Mouse (Mus musculus) right cerebral cortex, postnatal 36 days (tissue): ENCODE measurements around the gene Usp37.
"Not testable (repeated sequence)": the region's sequence is repeated elsewhere in the genome, so short reads cannot be mapped to it uniquely, and the experiment has no call there.

ENCODE experiments used
- DNase-seq, 2 experiments: peaks; one replicate each; pipeline ENCODE4 v3.0.0; 2022; ENCODE audit warnings: low spot score in 2 of 2, mixed read lengths in 1 of 2

Usp37 gene

DNA sequence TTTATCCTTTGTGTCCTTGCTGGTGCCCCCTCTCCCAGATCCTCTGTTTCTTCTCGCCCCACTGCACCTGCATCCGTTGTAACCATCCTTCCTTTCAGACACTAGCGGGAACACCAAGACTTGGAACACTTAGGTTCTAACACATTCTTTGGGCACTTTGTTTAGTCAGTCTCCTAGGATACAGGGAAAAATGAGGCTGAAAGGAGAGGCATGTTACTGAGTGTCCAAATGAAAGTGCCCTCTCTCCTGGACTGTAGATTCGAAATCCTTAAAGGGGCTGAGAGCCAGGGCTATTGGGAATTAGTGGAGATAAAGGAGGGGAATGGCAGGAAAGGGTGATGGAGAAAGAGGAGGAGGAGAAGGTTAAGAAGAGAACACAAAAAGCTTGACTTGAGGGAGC lies at the start of gene Usp37:
Gene Usp37, minus strand, starts transcription at position 101 of the 400 bp plus-strand sequence.
- DNase-seq, result no peak

GRCm38 (mm10) chr1:74587773-74588445 lies 43.8 kb upstream of the Usp37 start, which contains the start of the genes Zfp142 and Bcs1l:
TSS of gene Zfp142 (minus strand) at chr1:74588246.
TSS of gene Bcs1l (plus strand) at chr1:74588289.
- DNase-seq, result peak; percentile 98

GRCm38 (mm10) chr1:74587233-74587772 lies 43.2 kb upstream of the Usp37 start:
- DNase-seq, result peak; percentile 83 to 87

- DNase-seq, result no peak
Measured at GRCm38 (mm10) chr1:74584616-74585398, 40.7 kb upstream of the Usp37 start.

DNA sequence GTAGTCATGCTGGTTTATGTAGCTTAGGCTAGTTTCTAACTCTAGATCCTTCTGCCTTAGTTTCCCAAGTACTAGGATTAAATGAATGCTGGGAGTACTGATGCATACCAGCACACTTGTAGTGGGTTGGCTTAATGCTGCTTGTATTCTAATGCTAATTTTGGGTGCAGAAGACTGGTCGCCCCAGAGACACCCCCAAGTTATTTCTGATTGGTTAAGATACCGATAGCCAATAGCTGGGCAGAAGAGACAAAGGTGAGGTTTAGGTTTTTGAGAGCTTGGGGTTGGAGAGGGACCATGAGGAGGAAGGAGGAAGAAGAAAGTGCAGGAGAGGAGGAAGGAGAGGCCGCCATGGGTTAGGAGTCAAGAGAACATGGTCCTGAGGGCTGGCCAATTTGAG lies 38.5 kb upstream of the Usp37 start:
- no peak for DNase-seq

GRCm38 (mm10) chr1:74569739-74570719 lies 25.9 kb upstream of the Usp37 start:
- no peak for DNase-seq

- DNase-seq, result no peak
Measured at GRCm38 (mm10) chr1:74565834-74566233, 21.8 kb upstream of the Usp37 start.

DNA sequence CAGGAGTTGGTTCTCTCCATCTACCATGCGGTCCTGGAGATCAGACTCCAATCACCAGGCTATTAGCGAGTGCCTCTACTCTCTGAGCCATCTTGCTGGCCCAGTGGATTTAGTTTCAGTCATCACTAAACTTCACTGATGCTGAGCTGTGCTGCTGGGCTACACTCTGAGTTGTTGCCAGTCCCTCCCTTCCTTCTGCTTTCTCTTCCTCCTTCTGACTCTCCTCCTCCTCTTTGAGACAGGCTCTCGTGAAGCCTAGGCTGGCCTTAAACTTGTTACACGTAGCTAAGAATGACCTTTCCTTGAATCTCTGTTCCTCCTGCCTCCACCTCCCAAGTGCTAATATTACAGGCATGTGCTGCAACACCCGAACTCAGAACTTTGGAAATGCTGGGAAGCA lies 15.0 kb upstream of the Usp37 start:
- no peak for DNase-seq

DNA sequence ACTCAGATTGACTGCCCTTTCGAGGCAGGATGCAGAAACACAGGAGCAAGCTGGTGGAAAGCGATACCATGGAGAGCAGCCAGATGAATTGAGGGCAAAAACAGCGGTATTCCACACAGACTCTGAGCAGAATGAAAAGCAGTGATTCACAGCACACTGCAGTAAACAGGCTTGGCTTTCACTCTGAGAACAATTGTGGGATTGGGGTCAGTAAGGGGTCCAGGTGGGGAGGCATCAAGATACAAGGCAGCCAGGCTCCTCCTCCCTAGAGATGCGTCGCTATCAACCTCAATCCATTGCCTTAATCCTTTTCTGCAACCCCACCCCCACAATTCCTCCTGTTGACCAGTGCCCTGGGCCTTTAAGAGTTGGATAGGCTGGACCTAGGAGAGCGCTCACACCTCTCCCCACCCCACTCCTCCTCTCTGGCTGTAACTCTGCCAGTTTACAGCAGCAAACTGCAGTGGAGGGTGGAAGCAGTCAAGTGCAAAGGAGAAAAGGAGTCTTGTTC lies 1.6 kb downstream of the Usp37 start, which contains the start of gene Plcd4:
Gene Plcd4, plus strand, starts transcription at position 438 of the 511 bp plus-strand sequence.
- DNase-seq, result peak; percentile 5 to 25

- DNase-seq, result no peak
Measured at GRCm38 (mm10) chr1:74538650-74539049, 5.4 kb downstream of the Usp37 start.

GRCm38 (mm10) chr1:74528589-74528988 lies 15.5 kb downstream of the Usp37 start:
- DNase-seq, result no peak

DNA sequence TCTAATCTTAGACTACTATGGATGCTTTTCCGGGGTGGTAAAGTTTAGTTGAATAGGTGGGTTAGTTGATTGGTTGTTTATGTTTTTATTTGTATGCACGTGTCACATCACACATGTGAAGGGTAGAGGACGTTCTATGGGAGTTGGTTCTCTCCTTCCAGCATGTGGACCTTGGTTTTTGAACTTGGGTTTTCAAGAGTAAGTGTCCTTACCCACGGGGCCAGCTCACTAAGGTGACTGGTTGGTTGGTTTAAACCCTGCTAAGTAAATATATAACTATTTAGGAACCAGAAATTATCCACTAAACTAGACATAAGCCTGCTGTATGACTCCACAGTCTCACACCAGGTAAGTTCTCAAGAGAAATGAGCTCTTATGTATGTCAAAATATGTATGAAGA lies 19.3 kb downstream of the Usp37 start:
- DNase-seq, result no peak

- no peak for DNase-seq
Measured at GRCm38 (mm10) chr1:74519875-74520274, 24.2 kb downstream of the Usp37 start.

DNA sequence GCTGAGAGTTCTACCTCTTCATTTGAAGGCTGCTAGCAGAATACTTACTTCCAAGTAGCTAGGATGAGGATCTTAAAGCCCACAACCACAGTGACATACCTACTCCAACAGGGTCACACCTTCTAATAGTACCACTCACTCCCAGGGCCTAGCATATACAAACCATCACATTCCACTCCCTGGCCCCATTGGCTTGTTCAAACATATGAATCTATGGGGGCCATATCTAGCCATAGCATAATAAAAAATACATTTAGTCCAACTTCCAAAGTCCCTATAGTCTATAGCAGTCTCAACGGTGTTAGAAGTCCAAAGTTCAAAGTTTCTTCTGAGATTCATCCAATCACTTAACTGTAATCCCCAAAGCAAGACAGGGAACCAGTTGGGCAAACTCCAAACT lies 31.1 kb downstream of the Usp37 start:
- DNase-seq, result not testable (repeated sequence)

GRCm38 (mm10) chr1:74511306-74511705 lies 32.8 kb downstream of the Usp37 start:
- DNase-seq, result no peak

DNA sequence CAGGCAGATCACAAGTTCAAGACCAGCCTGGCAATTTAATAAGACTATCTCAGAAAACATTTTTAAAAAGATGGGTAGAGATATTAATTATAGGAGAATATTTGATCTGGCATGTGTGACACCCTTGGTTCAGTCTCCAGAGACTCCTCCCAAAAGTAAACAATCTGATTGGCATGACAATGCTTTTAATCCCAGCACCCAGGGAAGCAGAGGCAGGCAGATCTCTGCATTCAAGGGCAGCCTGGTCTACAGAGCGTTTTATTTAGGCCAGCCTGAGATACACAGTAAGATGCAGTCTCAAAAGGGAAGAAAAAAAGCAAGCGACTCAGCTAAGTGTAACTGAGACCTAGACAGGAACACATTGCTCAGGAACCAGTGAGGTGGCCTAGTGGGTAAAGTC lies 36.3 kb downstream of the Usp37 start:
- DNase-seq, result no peak

GRCm38 (mm10) chr1:74506471-74506881 lies 37.6 kb downstream of the Usp37 start:
- DNase-seq, result peak in 1 of 2 experiments; percentile 20

DNA sequence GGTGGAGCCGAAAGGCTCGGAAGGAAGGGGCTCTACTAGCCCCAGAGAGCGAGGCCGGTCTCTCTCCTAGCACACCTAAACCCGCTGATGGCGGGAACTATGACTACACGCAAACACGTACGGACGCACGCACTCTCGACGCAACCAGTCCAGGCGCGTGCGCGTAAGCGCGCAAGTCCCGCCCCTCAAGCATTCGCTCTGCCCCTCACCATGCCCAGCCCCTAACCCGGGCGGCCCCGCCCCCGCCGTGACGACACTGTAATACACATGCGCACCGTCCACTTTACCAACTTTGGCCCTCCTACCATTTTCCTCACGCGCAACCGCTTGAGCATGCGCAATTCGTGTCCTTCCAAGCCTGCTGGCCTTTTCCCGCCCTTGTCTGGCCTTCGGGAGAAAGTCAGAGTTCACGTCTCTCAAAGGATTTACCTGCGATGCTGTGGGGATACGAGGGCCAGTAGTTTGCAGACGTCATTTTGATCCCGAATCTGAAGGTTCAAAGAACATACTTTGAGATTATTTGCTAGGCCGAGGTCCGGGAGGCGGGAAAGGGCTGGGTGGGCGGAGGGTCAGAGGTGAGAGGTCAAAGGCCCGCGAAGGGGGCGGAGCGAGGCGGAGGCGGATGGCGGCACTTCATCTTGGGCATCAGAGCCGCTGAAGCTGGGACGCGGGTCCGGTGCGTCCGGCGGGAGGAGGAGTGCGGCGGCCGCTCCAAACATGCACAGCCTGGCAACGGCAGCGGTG lies 38.2 kb downstream of the Usp37 start, which contains the start of gene Cnot9:
Gene Cnot9, plus strand, starts transcription at position 338 of the 744 bp plus-strand sequence.
- DNase-seq, result peak; percentile 100

DNA sequence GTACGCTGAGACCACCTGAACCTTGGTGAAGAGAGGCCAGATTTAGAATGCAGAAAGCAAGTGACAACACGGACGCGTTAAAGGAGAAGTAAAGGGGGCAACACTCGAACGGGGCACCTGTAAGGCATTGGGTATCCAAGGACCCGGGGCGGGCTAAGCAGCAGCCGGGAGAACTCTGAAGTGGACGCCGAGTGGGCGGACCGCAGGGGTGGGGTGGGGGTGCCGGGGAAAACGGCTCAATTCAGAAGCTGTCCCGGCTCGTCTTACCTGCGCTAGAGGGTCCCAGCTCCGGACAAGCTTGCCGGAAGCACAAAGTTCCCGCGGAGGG lies 38.7 kb downstream of the Usp37 start:
- DNase-seq, result no peak

DNA sequence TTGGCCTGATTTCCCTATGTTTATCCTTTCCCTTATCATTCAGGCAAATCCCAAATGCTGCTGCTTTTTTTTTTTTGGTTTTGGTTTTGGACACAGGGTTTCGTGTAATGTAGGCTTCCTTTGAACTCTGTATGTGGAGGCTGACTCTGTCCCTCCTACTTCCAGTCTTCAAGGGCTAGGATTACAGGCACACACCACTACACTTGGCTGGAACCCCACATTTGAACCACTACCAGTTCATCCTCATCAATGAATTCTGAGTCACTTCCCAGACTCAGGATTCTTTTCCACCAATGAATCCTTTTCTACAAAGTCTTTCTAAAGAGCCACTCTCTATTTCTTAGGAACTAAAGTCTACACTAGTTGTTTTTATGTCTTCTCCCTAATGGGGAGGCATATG lies 43.0 kb downstream of the Usp37 start:
- no peak for DNase-seq

DNA sequence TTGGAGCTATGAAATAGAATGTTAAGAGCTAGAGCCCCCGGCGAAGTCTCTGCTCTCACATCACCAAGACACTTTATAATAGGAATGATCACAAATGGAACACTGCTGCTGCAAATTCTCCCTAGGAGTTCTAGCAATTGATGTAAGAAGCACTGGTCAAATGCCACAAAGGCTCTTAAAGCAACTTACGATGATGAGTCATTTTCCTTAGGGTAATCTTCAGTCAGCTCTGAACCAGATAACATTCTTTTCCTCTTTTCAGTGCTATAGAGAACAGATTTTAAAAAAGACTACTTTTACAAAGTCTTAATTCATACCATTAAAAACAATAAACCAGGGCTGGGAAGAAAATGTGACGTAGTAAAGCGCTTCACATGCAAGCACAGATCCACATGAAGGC lies 58.3 kb downstream of the Usp37 start:
- no peak for DNase-seq
